Mouse (Mus musculus) forebrain, embryonic 13.5 days (tissue): ENCODE results near the gene Tmppe. TPM values are rescaled to one million over a fixed set of nuclear protein-coding genes. Genes with fewer than 3 reads are reported as not detected.
A peak's percentile ranks its signal among the peaks of the same experiment; 100 is the strongest.
"Not testable (repeated sequence)": the region's sequence is repeated elsewhere in the genome, so short reads cannot be mapped to it uniquely, and the experiment has no call there.

Experiments used
- ATAC-seq: fragments of 200-750 bp; cut with Nextera tagmentation; 2 replicates; pipeline ENCODE4 v1.8.0; 2017
- H3K27ac ChIP-seq: fragments of 300-500 bp; sonication (generic); 2 replicates; pipeline ENCODE4 v1.5.1; 2015; ENCODE audit warnings: inconsistent platforms, mild to moderate bottlenecking, moderate library complexity
- H3K27me3 ChIP-seq: fragments of 300-500 bp; sonication (generic); 2 replicates; pipeline ENCODE4 v1.6.1; 2015; ENCODE audit warnings: mild to moderate bottlenecking, inconsistent platforms
- H3K36me3 ChIP-seq: fragments of 300-500 bp; sonication (generic); 2 replicates; pipeline ENCODE4 v1.6.1; 2015; ENCODE audit warnings: mild to moderate bottlenecking, inconsistent platforms; ENCODE audit not compliant: poor library complexity, severe bottlenecking
- H3K4me1 ChIP-seq: fragments of 300-500 bp; sonication (generic); 2 replicates; pipeline ENCODE4 v1.6.1; 2015; ENCODE audit warnings: inconsistent platforms
- H3K4me2 ChIP-seq: fragments of 300-500 bp; sonication (generic); 2 replicates; pipeline ENCODE4 v1.6.1; 2015; ENCODE audit warnings: inconsistent platforms, mild to moderate bottlenecking, moderate library complexity
- H3K4me3 ChIP-seq: fragments of 300-500 bp; sonication (generic); 2 replicates; pipeline ENCODE4 v1.5.1; 2015; ENCODE audit warnings: mild to moderate bottlenecking, inconsistent platforms
- H3K9ac ChIP-seq: fragments of 300-500 bp; sonication (generic); 2 replicates; pipeline ENCODE4 v1.6.1; 2015; ENCODE audit warnings: mild to moderate bottlenecking, inconsistent platforms
- H3K9me3 ChIP-seq: fragments of 300-500 bp; sonication (generic); replicated peaks from 2 replicates; pipeline ENCODE4 v1.6.1; 2016; ENCODE audit warnings: inconsistent platforms
- WGBS: fragments of 180-500 bp; shearing (Covaris S2); methylation state at CpG from one replicate; pipeline ENCODE4 v1.1.7; 2015; 5-methylcytosine and 5-hydroxymethylcytosine counted together
- polyA plus RNA-seq: library from polyadenylated mRNA; unstranded; fragments of >200 nt; fragmentation: Nextera tagmentation; extraction: Ambion mirVana; gene quantifications from 2 replicates; pipeline ENCODE4 v1.2.1, GENCODE M21; 2015

Gene Tmppe
- polyA plus RNA-seq, 1 experiment from 2014 or later = 6.7 TPM

DNA sequence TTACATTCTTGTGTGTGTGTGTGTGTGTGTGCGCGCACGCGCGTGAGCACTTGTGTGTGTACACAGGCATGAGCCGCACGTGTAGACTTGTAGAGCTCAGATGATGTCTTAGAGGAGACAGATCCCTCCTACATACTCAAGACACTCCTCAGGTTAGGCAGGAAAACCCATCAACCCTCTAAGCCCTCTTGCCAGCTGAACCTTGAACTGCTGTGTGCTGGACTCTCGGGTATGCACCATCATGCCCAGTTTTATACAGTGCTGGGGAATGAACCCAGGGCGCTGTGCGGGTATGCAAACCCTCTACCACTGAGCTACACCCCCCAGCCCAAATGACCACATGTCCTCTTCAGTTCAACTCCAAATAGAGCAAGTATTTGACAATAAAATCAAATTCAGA lies 15.7 kb upstream of the Tmppe start:
- H3K4me3 ChIP-seq = no peak overlapping the region
- H3K9me3 ChIP-seq = no peaks in the 10 kb centered on the region; the same call in 1 of the 2 replicates
- no peak overlapping the region for H3K9ac ChIP-seq
- 97% methylated on average over 10 of the region's 10 CpGs for WGBS
- H3K4me2 ChIP-seq = no peak overlapping the region
- no peaks in the 10 kb centered on the region for H3K4me1 ChIP-seq
- no peak for ATAC-seq
- H3K27me3 ChIP-seq = no peaks in the 10 kb centered on the region
- no peak overlapping the region for H3K27ac ChIP-seq
- 0 out of 2 replicates have a peak, but pooled peaks cover 5% of the 10 kb centered on the region for H3K36me3 ChIP-seq

DNA sequence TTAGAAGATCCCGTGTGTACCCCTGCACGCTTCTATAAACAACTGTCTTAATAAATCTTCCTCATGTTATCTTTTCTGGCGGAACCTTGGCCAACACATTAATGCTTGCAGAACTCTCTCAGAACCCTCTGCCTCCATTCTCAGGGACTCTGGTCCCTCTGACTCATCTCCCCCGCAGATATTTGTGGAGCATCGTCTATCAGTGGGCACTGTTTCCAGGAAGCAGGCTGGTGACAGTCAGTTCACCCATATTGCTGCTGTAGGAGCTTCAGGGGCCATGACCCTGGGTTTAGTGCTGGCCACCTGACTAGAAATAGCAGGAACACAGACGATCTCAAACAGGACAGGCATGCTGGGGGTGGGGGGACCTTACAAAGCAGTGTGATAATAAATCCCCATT lies 13.8 kb upstream of the Tmppe start:
- Histone ChIP-seq H3K4me2 (no peak overlapping the region), H3K9me3 (no peaks in the 10 kb centered on the region; the same call in 1 of the 2 replicates), H3K4me1 (no peaks in the 10 kb centered on the region), H3K9ac (no peak overlapping the region), H3K27ac (no peak overlapping the region), H3K4me3 (no peak overlapping the region), H3K27me3 (no peaks in the 10 kb centered on the region), H3K36me3 (0 out of 2 replicates have a peak, but pooled peaks cover 5% of the 10 kb centered on the region)
- WGBS = 82% methylated on average over 6 of the region's 6 CpGs
- no peak for ATAC-seq

DNA sequence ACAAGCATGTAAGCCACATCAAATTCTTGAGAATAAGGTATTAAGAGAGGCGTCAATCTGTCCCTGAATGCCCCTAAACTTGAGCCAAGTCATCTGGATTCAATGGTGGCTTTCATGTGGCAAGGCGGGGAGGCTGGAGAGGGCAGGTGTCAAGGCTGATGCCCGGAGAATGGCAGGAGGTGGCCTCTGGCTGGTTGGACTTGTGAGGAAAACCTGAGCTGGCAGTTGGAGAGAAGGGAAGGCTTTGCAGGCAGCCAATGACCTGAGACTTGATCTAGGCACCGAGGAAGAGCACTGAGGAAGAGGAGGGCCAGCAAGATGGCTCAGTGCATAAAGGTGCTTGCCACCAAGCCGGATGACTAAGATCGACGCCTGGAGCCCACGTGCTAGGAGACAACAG lies 12.6 kb upstream of the Tmppe start:
- ATAC-seq = no peak
- WGBS = 88% methylated on average over 8 of the region's 8 CpGs

DNA sequence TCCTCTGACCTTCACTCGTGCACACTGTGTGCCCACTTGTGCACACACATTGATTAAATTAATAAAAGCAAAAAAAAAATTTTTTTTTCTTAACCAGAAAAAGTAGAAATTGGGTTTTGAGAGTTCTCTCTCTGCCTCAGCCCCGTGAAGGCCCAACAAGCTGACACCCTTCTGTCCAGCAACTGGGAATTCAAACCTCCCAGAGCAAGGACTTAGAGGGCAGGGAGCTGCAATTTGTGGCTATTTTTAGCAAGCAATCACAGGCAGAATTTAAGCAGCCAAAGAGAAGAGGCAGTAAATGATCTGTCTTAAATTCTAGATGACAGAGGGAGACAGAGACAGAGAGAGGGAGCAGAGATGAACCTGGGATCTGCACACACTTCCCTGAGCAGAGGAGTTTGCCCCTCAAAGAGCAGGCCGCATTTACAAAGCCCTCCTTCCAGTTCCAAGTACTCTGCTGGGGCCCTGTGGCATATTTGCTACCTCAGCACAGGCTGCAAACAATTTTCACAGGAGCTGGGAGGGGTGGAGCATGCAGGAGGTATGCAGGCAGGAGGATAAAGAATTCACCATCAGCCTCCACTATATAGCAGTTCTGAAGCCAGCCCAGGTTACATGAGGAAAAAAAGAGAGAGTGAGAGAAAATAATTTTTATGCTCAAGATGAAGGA lies 12.1 kb upstream of the Tmppe start:
- H3K9ac ChIP-seq = no peak overlapping the region
- H3K9me3 ChIP-seq = no peaks in the 10 kb centered on the region; the same call in 1 of the 2 replicates
- no peak overlapping the region for H3K4me3 ChIP-seq
- no peaks in the 10 kb centered on the region for H3K4me1 ChIP-seq
- 0 out of 2 replicates have a peak, but pooled peaks cover 5% of the 10 kb centered on the region for H3K36me3 ChIP-seq
- 93% methylated on average over 3 of the region's 3 CpGs for WGBS
- ATAC-seq = no peak
- H3K27ac ChIP-seq = no peak overlapping the region
- H3K27me3 ChIP-seq = no peaks in the 10 kb centered on the region
- H3K4me2 ChIP-seq = no peak overlapping the region

More for the DNA sequence above, 12.6 kb upstream of the Tmppe start:
- no peaks in the 10 kb centered on the region for H3K27me3 ChIP-seq
- H3K36me3 ChIP-seq = 0 out of 2 replicates have a peak, but pooled peaks cover 5% of the 10 kb centered on the region
- H3K27ac ChIP-seq = no peak overlapping the region
- no peaks in the 10 kb centered on the region; the same call in 1 of the 2 replicates for H3K9me3 ChIP-seq
- no peak overlapping the region for H3K4me2 ChIP-seq
- H3K4me1 ChIP-seq = no peaks in the 10 kb centered on the region
- H3K4me3 ChIP-seq = no peak overlapping the region
- H3K9ac ChIP-seq = no peak overlapping the region

DNA sequence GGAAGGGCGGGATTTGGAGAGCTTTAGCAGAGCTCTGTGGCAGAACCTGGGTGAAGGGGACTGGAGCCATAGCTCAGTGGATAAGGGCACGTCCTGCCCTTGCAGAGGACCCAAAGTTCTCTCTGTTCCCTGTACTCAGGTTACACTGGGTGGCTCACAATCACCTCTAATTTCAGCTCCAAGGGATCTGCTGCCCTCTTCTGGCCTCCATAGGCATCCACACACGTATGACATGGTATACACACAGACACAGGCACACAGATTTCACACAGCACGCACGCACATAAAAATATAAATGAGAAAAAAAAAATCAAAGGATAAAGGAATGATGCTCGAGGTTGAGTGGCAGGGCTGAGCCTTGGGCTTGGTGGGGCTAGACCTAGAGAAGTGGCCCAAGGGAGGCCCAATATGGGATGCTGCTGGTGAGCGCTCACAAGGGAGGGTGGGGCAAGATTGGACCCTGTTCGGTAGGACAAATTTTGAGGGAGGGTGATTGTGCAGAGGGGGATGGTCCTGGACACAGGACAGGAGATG lies 11.5 kb upstream of the Tmppe start:
- no peak for ATAC-seq
- 81% methylated on average over 8 of the region's 8 CpGs for WGBS

DNA sequence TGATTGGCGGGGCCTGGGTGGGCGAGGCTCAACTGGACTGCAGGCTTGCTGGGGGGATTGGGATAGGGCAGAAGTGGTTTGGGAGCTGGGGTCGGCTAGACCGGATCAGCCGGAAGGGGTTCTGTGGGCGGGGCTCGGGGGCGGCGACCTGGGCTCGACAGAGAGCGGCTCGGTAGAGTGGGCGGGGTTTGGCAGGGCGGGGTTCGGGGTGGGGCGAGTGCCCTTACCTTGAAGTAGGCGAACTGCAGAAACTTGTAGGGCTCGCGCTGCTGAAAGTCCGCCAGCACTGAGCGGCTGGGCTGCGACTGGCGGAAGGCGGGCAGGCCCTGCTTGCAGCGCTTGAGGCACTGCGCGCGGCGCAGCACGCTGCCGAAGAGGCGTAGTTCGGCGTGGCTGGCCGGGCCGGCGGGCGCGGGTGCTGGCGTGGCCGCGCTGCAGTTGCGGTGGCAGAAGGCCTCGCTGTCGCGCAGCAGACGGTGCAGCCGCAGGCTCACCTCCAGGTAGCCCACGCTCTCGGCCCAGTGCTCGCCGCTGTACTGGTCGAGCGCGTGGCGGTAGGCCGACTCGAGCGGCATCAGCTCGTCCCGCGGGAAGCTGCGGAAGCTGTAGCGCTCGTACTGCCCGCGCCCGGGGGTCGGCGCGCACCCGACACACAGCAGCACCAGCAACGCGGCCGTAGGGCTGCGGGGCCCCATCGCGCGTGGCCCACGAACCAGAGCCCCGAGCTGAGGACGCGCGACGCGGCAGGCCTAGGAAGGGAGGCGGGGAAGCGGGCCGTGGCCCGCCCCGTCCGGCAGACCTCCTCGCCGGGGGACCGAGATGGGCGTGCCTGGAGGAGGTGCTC lies 10.8 kb upstream of the Tmppe start, which contains the start of gene Crtap:
Crtap (minus strand) TSS at position 771 of the 844 bp plus-strand sequence.
- H3K9ac ChIP-seq = peak within 1 kb of the TSS; percentile 78
- H3K4me3 ChIP-seq = peak within 1 kb of the TSS; percentile 74
- H3K36me3 ChIP-seq = no peaks in the 10 kb centered on the region
- peak; percentile 81 for ATAC-seq
- no peaks in the 10 kb centered on the region for H3K27me3 ChIP-seq
- peak within 1 kb of the TSS; percentile 87 for H3K4me2 ChIP-seq
- no peaks in the 10 kb centered on the region for H3K4me1 ChIP-seq
- 1% methylated on average over 88 of the region's 96 CpGs for WGBS
- no peaks in the 10 kb centered on the region; the same call in 1 of the 2 replicates for H3K9me3 ChIP-seq
- no peak within 1 kb of the TSS for H3K27ac ChIP-seq

More for the DNA sequence above, 11.5 kb upstream of the Tmppe start:
- Histone ChIP-seq H3K4me2 (peak overlapping the region; percentile 87), H3K4me1 (no peaks in the 10 kb centered on the region), H3K9ac (no peak overlapping the region), H3K9me3 (no peaks in the 10 kb centered on the region; the same call in 1 of the 2 replicates), H3K4me3 (peak overlapping the region; percentile 74), H3K36me3 (0 out of 2 replicates have a peak, but pooled peaks cover 3% of the 10 kb centered on the region), H3K27ac (no peak overlapping the region), H3K27me3 (no peaks in the 10 kb centered on the region)

DNA sequence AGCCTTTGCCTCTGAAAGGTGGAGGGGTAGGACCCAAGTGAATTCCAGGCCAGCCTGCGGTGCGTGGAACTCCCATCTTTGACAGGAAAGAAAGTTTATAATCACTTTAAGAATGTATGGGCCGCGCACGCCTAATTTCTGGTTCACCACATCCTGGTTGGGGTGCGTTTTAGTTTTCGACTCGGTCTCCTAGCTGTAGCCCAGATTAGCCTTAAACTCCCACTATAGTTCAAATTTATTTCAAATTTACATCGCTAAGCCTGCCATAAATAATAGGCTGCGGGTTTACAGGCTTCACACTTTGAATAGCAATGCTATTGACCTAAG lies 10.2 kb upstream of the Tmppe start:
- no peaks in the 10 kb centered on the region for H3K36me3 ChIP-seq
- H3K4me2 ChIP-seq = peak overlapping the region; percentile 87
- H3K27ac ChIP-seq = no peak overlapping the region
- WGBS = 4% methylated on average over 10 of the region's 10 CpGs
- H3K4me3 ChIP-seq = peak overlapping the region; percentile 74
- no peaks in the 10 kb centered on the region for H3K4me1 ChIP-seq
- no peaks in the 10 kb centered on the region; the same call in 1 of the 2 replicates for H3K9me3 ChIP-seq
- no peaks in the 10 kb centered on the region for H3K27me3 ChIP-seq
- no peak for ATAC-seq
- peak overlapping the region; percentile 78 for H3K9ac ChIP-seq

DNA sequence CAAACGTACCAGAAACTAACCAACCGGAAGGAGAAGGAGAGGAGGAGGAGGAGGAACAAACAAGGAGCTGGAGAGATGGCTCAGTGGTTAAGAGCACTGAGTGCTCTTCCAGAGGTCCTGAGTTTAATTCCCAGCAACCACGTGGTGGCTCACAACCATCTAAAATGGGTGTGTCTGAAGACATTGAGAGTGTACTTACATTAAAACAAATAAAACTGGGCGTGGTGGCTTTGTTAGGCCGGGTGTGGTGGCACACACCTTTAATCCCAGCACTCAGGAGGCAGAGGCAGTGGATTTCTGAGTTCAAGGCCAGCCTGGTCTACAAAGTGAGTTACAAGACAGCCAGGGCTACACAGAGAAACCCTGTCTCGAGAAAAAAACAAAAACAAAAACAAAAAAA lies 6.8 kb upstream of the Tmppe start:
- not testable (repeated sequence) for H3K27ac ChIP-seq, H3K9ac ChIP-seq, H3K4me3 ChIP-seq, H3K27me3 ChIP-seq, H3K4me1 ChIP-seq, H3K9me3 ChIP-seq, ATAC-seq, H3K4me2 ChIP-seq, H3K36me3 ChIP-seq
- WGBS = 62% methylated on average over 6 of the region's 6 CpGs

DNA sequence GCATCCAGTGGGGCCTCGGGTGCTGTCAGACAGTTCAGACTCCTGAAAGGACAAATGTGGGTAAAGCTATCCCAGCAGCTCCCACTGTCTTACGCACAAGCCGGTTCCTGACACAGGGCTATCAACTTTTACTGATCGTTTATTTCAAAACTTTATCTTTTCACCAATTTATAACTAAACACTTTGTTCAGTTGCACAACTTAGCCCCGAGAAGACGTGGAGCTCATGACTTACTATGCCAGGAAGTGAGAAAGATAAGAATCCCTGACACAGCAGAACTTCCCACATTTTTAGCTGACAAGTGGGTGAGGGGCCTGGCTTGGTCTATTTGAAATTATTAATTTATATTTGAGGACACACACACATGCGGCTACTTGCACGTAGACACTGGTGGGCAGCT lies 6.2 kb upstream of the Tmppe start:
- no peak for ATAC-seq
- no peaks in the 10 kb centered on the region for H3K27me3 ChIP-seq
- H3K9me3 ChIP-seq = no peaks in the 10 kb centered on the region; the same call in 1 of the 2 replicates
- no peak overlapping the region for H3K9ac ChIP-seq
- H3K27ac ChIP-seq = no peak overlapping the region
- no peak overlapping the region for H3K4me2 ChIP-seq
- H3K4me3 ChIP-seq = no peak overlapping the region
- no peaks in the 10 kb centered on the region for H3K4me1 ChIP-seq
- no peaks in the 10 kb centered on the region for H3K36me3 ChIP-seq
- WGBS = 92% methylated on average over 8 of the region's 8 CpGs

DNA sequence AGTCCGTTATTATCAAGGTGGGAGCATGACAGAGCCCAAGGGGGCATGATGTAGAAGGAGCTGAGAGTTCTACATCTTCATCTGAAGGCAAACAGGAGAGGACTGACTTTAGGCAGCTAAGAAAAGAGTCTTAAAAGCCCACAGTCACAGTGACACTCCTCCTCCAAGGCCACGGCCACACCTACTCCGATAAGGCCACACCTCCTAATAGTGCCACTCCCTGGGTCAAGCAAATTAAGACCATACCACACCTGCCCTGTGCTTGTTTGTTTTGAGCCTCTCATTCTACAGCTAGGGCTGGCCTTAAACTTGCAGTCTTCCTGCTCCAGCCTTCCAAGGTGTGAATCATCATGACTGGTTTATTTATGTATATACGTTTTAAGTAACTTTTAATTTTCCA lies 5.6 kb upstream of the Tmppe start:
- H3K4me3 ChIP-seq = no peak overlapping the region
- no peaks in the 10 kb centered on the region for H3K27me3 ChIP-seq
- H3K4me1 ChIP-seq = no peaks in the 10 kb centered on the region
- ATAC-seq = no peak
- H3K4me2 ChIP-seq = no peak overlapping the region
- no peak overlapping the region for H3K9ac ChIP-seq
- H3K27ac ChIP-seq = no peak overlapping the region
- no peaks in the 10 kb centered on the region for H3K36me3 ChIP-seq
- 89% methylated on average over 4 of the region's 4 CpGs for WGBS
- no peaks in the 10 kb centered on the region for H3K9me3 ChIP-seq

DNA sequence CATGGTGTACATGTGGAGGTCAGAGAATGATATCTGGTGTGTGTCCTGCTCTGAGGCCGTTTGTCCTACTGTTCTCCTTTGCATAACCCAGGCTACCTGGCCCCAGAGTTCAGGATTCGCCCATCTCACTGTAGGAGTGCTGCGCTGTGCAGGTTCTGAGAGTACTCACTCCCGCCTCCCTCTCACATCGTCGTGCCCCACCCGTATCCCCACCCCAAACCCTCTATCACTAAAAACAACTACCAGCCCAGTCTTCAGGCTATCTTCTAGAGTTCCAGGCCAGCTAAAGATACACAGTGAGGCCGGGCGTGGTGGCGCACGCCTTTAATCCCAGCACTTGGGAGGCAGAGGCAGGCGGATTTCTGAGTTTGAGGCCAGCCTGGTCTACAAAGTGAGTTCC lies 1.2 kb upstream of the Tmppe start:
- H3K27ac ChIP-seq = no peak overlapping the region
- WGBS = 92% methylated on average over 12 of the region's 12 CpGs
- H3K9me3 ChIP-seq = no peaks in the 10 kb centered on the region
- H3K4me2 ChIP-seq = no peak overlapping the region
- H3K4me1 ChIP-seq = peaks cover 11% of the 10 kb centered on the region
- no peak overlapping the region for H3K9ac ChIP-seq
- no peak overlapping the region for H3K4me3 ChIP-seq
- ATAC-seq = no peak
- H3K36me3 ChIP-seq = peaks cover 4% of the 10 kb centered on the region
- H3K27me3 ChIP-seq = no peaks in the 10 kb centered on the region

DNA sequence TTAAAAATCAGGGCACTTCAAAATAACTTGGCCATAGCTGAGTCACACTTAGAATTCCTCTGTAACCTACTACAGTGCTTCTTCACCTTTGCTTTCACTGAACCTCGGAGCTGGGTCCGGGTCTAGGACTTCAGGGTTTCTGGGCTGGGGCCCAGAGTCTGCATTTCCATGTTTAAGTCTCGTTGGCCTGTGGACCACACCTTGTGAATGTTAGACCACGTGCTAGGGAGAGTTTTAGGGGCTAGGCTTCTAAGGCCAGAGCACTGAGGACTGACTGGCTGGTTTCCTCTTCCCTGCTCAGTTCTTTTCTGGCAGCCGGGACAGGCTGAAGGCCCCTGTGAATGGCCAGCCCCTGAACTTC lies 337 bp upstream of the Tmppe start:
- 21% methylated on average over 5 of the region's 5 CpGs for WGBS
- H3K27ac ChIP-seq = peak overlapping the region; percentile 78
- H3K4me2 ChIP-seq = peak overlapping the region; percentile 69
- peak overlapping the region; percentile 78 for H3K4me3 ChIP-seq
- no peaks in the 10 kb centered on the region for H3K9me3 ChIP-seq
- H3K4me1 ChIP-seq = peaks cover 11% of the 10 kb centered on the region
- H3K9ac ChIP-seq = peak overlapping the region; percentile 86
- H3K27me3 ChIP-seq = no peaks in the 10 kb centered on the region
- ATAC-seq = no peak
- peaks cover 13% of the 10 kb centered on the region for H3K36me3 ChIP-seq
